Mouse (Mus musculus): ENCODE measurements around the gene Dnah2. TPM values are rescaled to one million over a fixed set of nuclear protein-coding genes. Genes with fewer than 3 reads are reported as not detected.
"Not testable (repeated sequence)": the region's sequence is repeated elsewhere in the genome, so short reads cannot be mapped to it uniquely, and the experiment has no call there.

The Dnah2 gene
- polyA plus RNA-seq, 1 experiment from 2014 or later, result 2.7 TPM

DNA sequence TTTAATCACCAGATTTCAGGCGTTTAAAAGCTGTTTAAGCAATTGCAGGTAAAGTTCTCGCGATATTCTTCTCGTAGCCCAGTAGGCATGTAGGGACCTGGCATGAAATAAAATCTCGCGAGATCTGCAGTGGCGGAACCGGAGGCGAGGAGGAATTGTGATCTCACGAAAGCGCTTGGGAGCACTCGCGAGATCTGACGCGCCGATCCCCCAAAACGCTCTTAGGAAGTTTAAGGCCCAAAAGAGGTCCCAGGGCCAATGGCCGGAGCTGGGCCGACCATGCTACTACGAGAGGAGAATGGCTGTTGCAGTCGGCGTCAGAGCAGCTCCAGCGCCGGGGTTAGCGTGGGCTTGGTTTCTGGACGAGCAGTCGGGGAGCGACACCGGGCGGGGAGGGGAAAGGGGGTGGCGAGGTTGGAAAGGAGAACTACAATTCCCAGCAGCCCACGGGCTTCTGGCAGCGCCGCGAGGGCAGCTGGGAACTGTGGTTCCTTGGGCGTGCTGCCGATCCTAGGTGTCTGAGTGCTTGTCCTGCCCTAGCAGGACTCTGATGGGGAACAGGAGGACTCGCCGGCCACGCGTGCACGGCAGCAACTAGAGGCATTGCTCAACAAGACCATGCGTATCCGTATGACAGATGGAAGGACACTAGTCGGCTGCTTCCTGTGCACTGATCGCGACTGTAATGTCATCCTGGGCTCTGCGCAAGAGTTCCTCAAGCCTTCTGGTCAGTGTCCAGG, 153.1 kb downstream of the Dnah2 start:
- peak overlapping the region; percentile 73 for H3K9ac ChIP-seq (ENCODE audit: low read length)
- H3K27me3 ChIP-seq (replicated peaks; ENCODE audit: control insufficient read depth, insufficient read depth, low read length), result 0 out of 2 replicates have a peak, but pooled peaks cover 4% of the 10 kb centered on the region
- ATAC-seq (peak; percentile 93), DNase-seq (ENCODE audit: low spot score) (peak; percentile 100)
- peak overlapping the region; percentile 55 for H3K4me3 ChIP-seq (ENCODE audit: low read depth, low read length)
- H3K36me3 ChIP-seq (ENCODE audit: control insufficient read depth, insufficient read depth, low read length), result peaks cover 27% of the 10 kb centered on the region
- 1% methylated on average over 42 of the region's 48 CpGs for WGBS
- H3K4me2 ChIP-seq (ENCODE audit: low read length), result peak overlapping the region; percentile 73
- H3K27ac ChIP-seq (ENCODE audit: low read depth, low read length), result peak overlapping the region; percentile 92
- H3K9me3 ChIP-seq (replicated peaks; ENCODE audit: control insufficient read depth, low read length), result no peaks in the 10 kb centered on the region
- H3K4me1 ChIP-seq (ENCODE audit: control insufficient read depth, insufficient read depth, low read length), result peaks cover 11% of the 10 kb centered on the region

- WGBS, result under 1% methylated on average over 20 of the region's 24 CpGs
- peak within 1 kb of the TSS; percentile 92 for H3K27ac ChIP-seq (ENCODE audit: low read depth, low read length)
Measured at GRCm38 (mm10) chr11:69395235-69395633, 153.7 kb downstream of the Dnah2 start, which contains the start of the genes Naa38 and Cyb5d1. Naa38 (plus strand) TSS chr11:69395487. Cyb5d1 (minus strand) TSS chr11:69395631.

GRCm38 (mm10) chr11:69394591-69395167, 154.2 kb downstream of the Dnah2 start:
- H3K27me3 ChIP-seq (replicated peaks; ENCODE audit: control insufficient read depth, insufficient read depth, low read length); H3K27ac ChIP-seq (ENCODE audit: low read depth, low read length); ATAC-seq; DNase-seq (ENCODE audit: low spot score); H3K9me3 ChIP-seq (replicated peaks; ENCODE audit: control insufficient read depth, low read length): not testable (repeated sequence)
- peaks cover 16% of the 10 kb centered on the region for H3K36me3 ChIP-seq (ENCODE audit: control insufficient read depth, insufficient read depth, low read length)
- WGBS, result 2% methylated on average over 31 of the region's 31 CpGs
- H3K4me3 ChIP-seq (ENCODE audit: low read depth, low read length), result peak overlapping the region; percentile 55
- H3K4me1 ChIP-seq (ENCODE audit: control insufficient read depth, insufficient read depth, low read length), result peaks cover 11% of the 10 kb centered on the region
- peak overlapping the region; percentile 73 for H3K4me2 ChIP-seq (ENCODE audit: low read length)
- peak overlapping the region; percentile 73 for H3K9ac ChIP-seq (ENCODE audit: low read length)

More at GRCm38 (mm10) chr11:69395235-69395633, 153.7 kb downstream of the Dnah2 start, which contains the start of the genes Naa38 and Cyb5d1:
- Histone ChIP-seq H3K4me2 (ENCODE audit: low read length) (peak within 1 kb of the TSS; percentile 73), H3K4me3 (ENCODE audit: low read depth, low read length) (peak within 1 kb of the TSS; percentile 55), H3K9ac (ENCODE audit: low read length) (peak within 1 kb of the TSS; percentile 73), H3K4me1 (ENCODE audit: control insufficient read depth, insufficient read depth, low read length) (peaks cover 11% of the 10 kb centered on the region), H3K36me3 (ENCODE audit: control insufficient read depth, insufficient read depth, low read length) (peaks cover 22% of the 10 kb centered on the region)
- not testable (repeated sequence) for H3K27me3 ChIP-seq (replicated peaks; ENCODE audit: control insufficient read depth, insufficient read depth, low read length); H3K9me3 ChIP-seq (replicated peaks; ENCODE audit: control insufficient read depth, low read length)
- ATAC-seq, result peak; percentile 81
- DNase-seq (ENCODE audit: low spot score), result peak; percentile 95

DNA sequence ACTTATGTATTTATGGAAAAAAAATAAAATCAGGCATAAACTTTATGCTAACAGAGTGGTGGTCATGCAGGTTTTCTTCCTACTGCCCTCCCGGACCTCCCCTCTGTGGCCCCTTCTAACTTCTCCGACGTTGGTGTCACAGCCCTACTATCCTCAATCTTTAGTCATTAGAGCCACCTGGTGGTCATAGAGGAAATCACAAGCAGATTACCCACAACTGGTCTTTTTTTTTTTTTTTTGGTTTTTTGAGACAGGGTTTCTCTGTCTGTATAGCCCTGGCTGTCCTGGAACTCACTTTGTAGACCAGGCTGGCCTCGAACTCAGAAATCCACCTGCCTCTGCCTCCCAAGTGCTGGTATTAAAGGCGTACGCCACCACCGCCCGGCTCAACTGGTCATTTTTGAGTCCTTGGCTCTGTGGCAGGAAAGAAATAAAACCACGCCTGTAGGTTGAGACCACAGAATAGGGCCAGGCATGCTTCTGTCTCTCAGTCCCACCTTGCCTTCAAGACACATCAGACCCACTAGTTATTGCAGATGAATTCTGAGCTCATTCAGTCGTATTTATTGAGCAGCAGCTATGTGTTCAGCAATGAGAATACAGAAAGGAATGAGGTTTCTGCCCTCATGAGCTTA, 158.4 kb downstream of the Dnah2 start:
- H3K4me2 ChIP-seq (ENCODE audit: low read length), result no peak overlapping the region
- no peaks in the 10 kb centered on the region for H3K36me3 ChIP-seq (ENCODE audit: control insufficient read depth, insufficient read depth, low read length)
- peak; percentile 91 for DNase-seq (ENCODE audit: low spot score)
- H3K4me3 ChIP-seq (ENCODE audit: low read depth, low read length), result no peak overlapping the region
- H3K27ac ChIP-seq (ENCODE audit: low read depth, low read length), result no peak overlapping the region
- H3K9ac ChIP-seq (ENCODE audit: low read length), result no peak overlapping the region
- WGBS, result 46% methylated on average over 10 of the region's 10 CpGs
- peak; percentile 41; the same call in 1 of the 2 replicates for ATAC-seq
- no peaks in the 10 kb centered on the region for H3K9me3 ChIP-seq (replicated peaks; ENCODE audit: control insufficient read depth, low read length)
- H3K4me1 ChIP-seq (ENCODE audit: control insufficient read depth, insufficient read depth, low read length), result peaks cover 3% of the 10 kb centered on the region
- H3K27me3 ChIP-seq (replicated peaks; ENCODE audit: control insufficient read depth, insufficient read depth, low read length), result no peaks in the 10 kb centered on the region

GRCm38 (mm10) chr11:69389531-69390399, 159.1 kb downstream of the Dnah2 start:
- no peaks in the 10 kb centered on the region for H3K27me3 ChIP-seq (replicated peaks; ENCODE audit: control insufficient read depth, insufficient read depth, low read length)
- H3K4me2 ChIP-seq (ENCODE audit: low read length), result no peak overlapping the region
- no peak for ATAC-seq
- H3K27ac ChIP-seq (ENCODE audit: low read depth, low read length), result no peak overlapping the region
- H3K9me3 ChIP-seq (replicated peaks; ENCODE audit: control insufficient read depth, low read length), result no peaks in the 10 kb centered on the region
- 64% methylated on average over 14 of the region's 14 CpGs for WGBS
- H3K4me3 ChIP-seq (ENCODE audit: low read depth, low read length), result no peak overlapping the region
- H3K4me1 ChIP-seq (ENCODE audit: control insufficient read depth, insufficient read depth, low read length), result peaks cover 3% of the 10 kb centered on the region
- H3K36me3 ChIP-seq (ENCODE audit: control insufficient read depth, insufficient read depth, low read length), result no peaks in the 10 kb centered on the region
- H3K9ac ChIP-seq (ENCODE audit: low read length), result no peak overlapping the region
- DNase-seq (ENCODE audit: low spot score), result no peak

DNA sequence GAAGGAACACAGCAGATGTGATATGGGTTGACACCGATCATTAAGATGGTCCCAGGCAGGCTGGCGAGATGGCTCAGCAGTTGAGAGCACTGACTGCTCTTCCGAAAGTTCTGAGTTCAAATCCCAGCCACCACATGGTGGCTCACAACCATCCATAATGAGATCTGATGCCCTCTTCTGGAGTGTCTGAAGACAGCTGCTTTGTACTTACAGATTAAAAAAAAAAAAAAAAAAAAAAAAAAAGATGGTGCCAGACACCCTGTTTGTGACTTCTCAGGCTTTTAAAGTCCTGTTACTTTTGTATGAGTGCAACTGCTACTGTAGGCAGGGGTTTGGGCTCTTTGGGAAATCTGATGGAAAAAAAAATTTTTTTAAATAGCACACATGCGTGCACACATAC, 160.2 kb downstream of the Dnah2 start:
- DNase-seq (ENCODE audit: low spot score), result no peak
- Histone ChIP-seq H3K4me3 (ENCODE audit: low read depth, low read length) (no peak overlapping the region), H3K27me3 (replicated peaks; ENCODE audit: control insufficient read depth, insufficient read depth, low read length) (no peaks in the 10 kb centered on the region), H3K27ac (ENCODE audit: low read depth, low read length) (no peak overlapping the region), H3K9ac (ENCODE audit: low read length) (no peak overlapping the region), H3K36me3 (ENCODE audit: control insufficient read depth, insufficient read depth, low read length) (no peaks in the 10 kb centered on the region), H3K9me3 (replicated peaks; ENCODE audit: control insufficient read depth, low read length) (no peaks in the 10 kb centered on the region), H3K4me2 (ENCODE audit: low read length) (no peak overlapping the region), H3K4me1 (ENCODE audit: control insufficient read depth, insufficient read depth, low read length) (no peaks in the 10 kb centered on the region)
- no peak for ATAC-seq
- WGBS, result 96% methylated on average over 4 of the region's 4 CpGs

GRCm38 (mm10) chr11:69386758-69387157, 162.2 kb downstream of the Dnah2 start:
- no peaks in the 10 kb centered on the region for H3K9me3 ChIP-seq (replicated peaks; ENCODE audit: control insufficient read depth, low read length)
- H3K4me3 ChIP-seq (ENCODE audit: low read depth, low read length), result no peak overlapping the region
- no peak overlapping the region for H3K4me2 ChIP-seq (ENCODE audit: low read length)
- no peak overlapping the region for H3K27ac ChIP-seq (ENCODE audit: low read depth, low read length)
- no peak for DNase-seq (ENCODE audit: low spot score)
- no peaks in the 10 kb centered on the region for H3K27me3 ChIP-seq (replicated peaks; ENCODE audit: control insufficient read depth, insufficient read depth, low read length)
- 83% methylated on average over 7 of the region's 7 CpGs for WGBS
- no peaks in the 10 kb centered on the region; the same call in 1 of the 2 replicates for H3K4me1 ChIP-seq (ENCODE audit: control insufficient read depth, insufficient read depth, low read length)
- H3K36me3 ChIP-seq (ENCODE audit: control insufficient read depth, insufficient read depth, low read length), result no peaks in the 10 kb centered on the region
- H3K9ac ChIP-seq (ENCODE audit: low read length), result no peak overlapping the region
- ATAC-seq, result no peak

GRCm38 (mm10) chr11:69384979-69385378, 163.9 kb downstream of the Dnah2 start:
- ATAC-seq (no peak), DNase-seq (ENCODE audit: low spot score) (no peak)
- Histone ChIP-seq H3K27ac (ENCODE audit: low read depth, low read length) (no peak overlapping the region), H3K9me3 (replicated peaks; ENCODE audit: control insufficient read depth, low read length) (no peaks in the 10 kb centered on the region), H3K36me3 (ENCODE audit: control insufficient read depth, insufficient read depth, low read length) (no peaks in the 10 kb centered on the region), H3K27me3 (replicated peaks; ENCODE audit: control insufficient read depth, insufficient read depth, low read length) (no peaks in the 10 kb centered on the region), H3K9ac (ENCODE audit: low read length) (no peak overlapping the region), H3K4me3 (ENCODE audit: low read depth, low read length) (no peak overlapping the region), H3K4me1 (ENCODE audit: control insufficient read depth, insufficient read depth, low read length) (no peaks in the 10 kb centered on the region; the same call in 1 of the 2 replicates), H3K4me2 (ENCODE audit: low read length) (no peak overlapping the region)
- 82% methylated on average over 6 of the region's 6 CpGs for WGBS
